Mouse (Mus musculus) testis, adult 2 months (tissue): ENCODE measurements around the gene Sfxn1.

Source experiments
- CTCF ChIP-seq: fragments of 200-500 bp; IDR thresholded peaks from 2 replicates; pipeline ENCODE4 v1.5.1; 2012; ENCODE audit warnings: low read depth, mild to moderate bottlenecking, inconsistent platforms, low read length, moderate library complexity; ENCODE audit not compliant: control insufficient read depth, insufficient read depth, insufficient replicate concordance
- POLR2A ChIP-seq: fragments of 200-500 bp; IDR thresholded peaks from 2 replicates; pipeline ENCODE4 v1.6.1; 2012; ENCODE audit warnings: low read depth, mild to moderate bottlenecking, inconsistent platforms, low read length, moderate library complexity; ENCODE audit not compliant: control insufficient read depth

GRCm38 (mm10) chr13:54071606-54072331 lies at the start of gene Sfxn1:
- TF ChIP-seq CTCF (no peak), POLR2A (peak; percentile 9; the same call in 1 of the 2 replicates)
